Mouse (Mus musculus) myocyte (in vitro differentiated cells): Measurements from ENCODE around the gene Dapk3. TPM values are rescaled to one million over a fixed set of nuclear protein-coding genes. Genes with fewer than 3 reads are reported as not detected.
A peak's percentile ranks its signal among the peaks of the same experiment; 100 is the strongest.
"Not testable (repeated sequence)": the region's sequence is repeated elsewhere in the genome, so short reads cannot be mapped to it uniquely, and the experiment has no call there.

Experiments
- H3K27me3 ChIP-seq: one replicate; pipeline ENCODE4 v1.6.1; 2011; ENCODE audit not compliant: control insufficient read depth, insufficient read depth, insufficient read length
- H3K36me3 ChIP-seq: one replicate; pipeline ENCODE4 v1.6.1; 2011; ENCODE audit not compliant: control insufficient read depth, insufficient read depth
- H3K4me2 ChIP-seq: one replicate; pipeline ENCODE4 v1.6.1; 2011; ENCODE audit warnings: low read depth, control low read depth
- H3K4me3 ChIP-seq: one replicate; pipeline ENCODE4 v1.5.1; 2011; ENCODE audit warnings: mild to moderate bottlenecking, control low read depth, moderate library complexity
- H3K79me2 ChIP-seq: one replicate; pipeline ENCODE4 v1.6.1; 2011; ENCODE audit not compliant: control insufficient read depth, insufficient read depth
- H3ac ChIP-seq: one replicate; pipeline ENCODE4 v1.6.1; 2011; ENCODE audit not compliant: control insufficient read depth, insufficient read length
- CEBPB ChIP-seq: IDR thresholded peaks from 2 replicates; pipeline ENCODE4 v1.6.1; 2011; ENCODE audit warnings: mild to moderate bottlenecking, moderate library complexity; ENCODE audit not compliant: poor library complexity, insufficient read depth, severe bottlenecking
- E2F4 ChIP-seq: IDR thresholded peaks from one replicate; pipeline ENCODE4 v1.6.1; 2011; ENCODE audit warnings: mild to moderate bottlenecking, control low read depth, moderate library complexity; ENCODE audit not compliant: insufficient read depth
- MAX ChIP-seq: IDR thresholded peaks from one replicate; pipeline ENCODE4 v1.6.1; 2011; ENCODE audit warnings: low read depth, mild to moderate bottlenecking, control low read depth
- MYOD1 ChIP-seq, 3 experiments: IDR thresholded peaks; one replicate each; pipeline ENCODE4 v1.6.1; 2011; ENCODE audit warnings: control low read depth in 2 of 3, low read depth in 2 of 3, mild to moderate bottlenecking in 2 of 3, moderate library complexity in 1 of 3; ENCODE audit not compliant: insufficient read length in 2 of 3, control insufficient read depth in 1 of 3
- MYOG ChIP-seq, 3 experiments: IDR thresholded peaks; one replicate each; pipeline ENCODE4 v1.6.1; 2011; ENCODE audit warnings: control low read depth in 2 of 3, low read depth in 2 of 3, mild to moderate bottlenecking in 2 of 3; ENCODE audit not compliant: insufficient read length in 2 of 3, control insufficient read depth in 1 of 3, insufficient read depth in 1 of 3
- POLR2A ChIP-seq: IDR thresholded peaks from one replicate; pipeline ENCODE4 v1.6.1; 2011; ENCODE audit warnings: low read depth, mild to moderate bottlenecking, control low read depth, moderate library complexity; ENCODE audit not compliant: insufficient read length
- POLR2AphosphoS2 ChIP-seq: IDR thresholded peaks from one replicate; pipeline ENCODE4 v1.6.1; 2011; ENCODE audit warnings: low read depth, control low read depth; ENCODE audit not compliant: insufficient read length
- REST ChIP-seq: IDR thresholded peaks from one replicate; pipeline ENCODE4 v1.6.1; 2011; ENCODE audit warnings: mild to moderate bottlenecking, control low read depth, moderate library complexity; ENCODE audit not compliant: insufficient read depth, insufficient read length
- SRF ChIP-seq: IDR thresholded peaks from one replicate; pipeline ENCODE4 v1.6.1; 2011; ENCODE audit warnings: low read depth; ENCODE audit not compliant: control insufficient read depth, insufficient read length
- TCF12 ChIP-seq: IDR thresholded peaks from one replicate; pipeline ENCODE4 v1.6.1; 2011; ENCODE audit warnings: mild to moderate bottlenecking, control low read depth; ENCODE audit not compliant: poor library complexity, insufficient read depth, severe bottlenecking
- TCF3 ChIP-seq: IDR thresholded peaks from one replicate; pipeline ENCODE4 v1.6.1; 2011; ENCODE audit warnings: low read depth, control low read depth; ENCODE audit not compliant: insufficient read length
- USF1 ChIP-seq: IDR thresholded peaks from one replicate; pipeline ENCODE4 v1.6.1; 2011; ENCODE audit warnings: low read depth, mild to moderate bottlenecking, control low read depth, moderate library complexity
- polyA plus RNA-seq: library from polyadenylated mRNA; unstranded; fragments of >200 nt; fragmentation: generic; extraction: Trizol; gene quantifications from one replicate; pipeline ENCODE4 v1.2.1, GENCODE M21; 2012; ENCODE audit warnings: missing spikeins

The Dapk3 gene
- polyA plus RNA-seq, 1 experiment: 120 TPM

GRCm38 (mm10) chr10:81177958-81178712 lies 4.7 kb upstream of the Dapk3 start:
- H3K27me3 ChIP-seq: no peaks in the 10 kb centered on the region
- peak overlapping the region; percentile 76 for H3ac ChIP-seq
- TF ChIP-seq TCF3 (no peak), POLR2A (peak; percentile 43), REST (no peak), MAX (no peak), USF1 (no peak), POLR2AphosphoS2 (peak; percentile 67), MYOG (IDR thresholded peaks at IDR 0.05; ENCODE audit: control insufficient read depth in 1 of 3, insufficient read depth in 1 of 3, insufficient read length in 2 of 3, low read depth in 2 of 3) (no peak), CEBPB (no peak), E2F4 (no peak), MYOD1 (IDR thresholded peaks at IDR 0.05; ENCODE audit: control insufficient read depth in 1 of 3, insufficient read length in 2 of 3, low read depth in 2 of 3) (no peak), SRF (no peak), TCF12 (no peak)
- H3K4me3 ChIP-seq: peak overlapping the region; percentile 99
- H3K36me3 ChIP-seq: peaks cover 45% of the 10 kb centered on the region
- peaks cover 39% of the 10 kb centered on the region for H3K79me2 ChIP-seq
- peak overlapping the region; percentile 99 for H3K4me2 ChIP-seq

DNA sequence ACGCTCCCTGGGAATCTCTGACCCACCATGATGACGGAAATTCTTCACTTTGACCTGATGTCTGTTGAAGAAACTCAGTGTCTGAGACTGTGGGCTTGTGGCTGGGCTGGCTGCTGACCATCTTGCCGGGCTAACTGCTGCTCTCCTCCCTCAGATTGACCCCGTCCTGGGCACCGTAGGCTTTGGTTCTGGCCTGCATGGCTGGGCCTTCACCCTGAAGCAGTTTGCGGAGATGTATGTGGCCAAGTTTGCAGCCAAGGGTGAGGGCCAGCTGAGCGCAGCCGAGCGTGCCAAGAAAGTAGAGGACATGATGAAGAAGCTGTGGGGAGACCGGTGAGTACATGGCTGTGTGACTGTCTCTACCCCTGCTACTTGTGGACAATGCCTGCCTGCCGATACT lies 3.9 kb upstream of the Dapk3 start:
- Histone ChIP-seq H3K79me2 (peaks cover 46% of the 10 kb centered on the region), H3ac (no peak overlapping the region), H3K4me3 (peak overlapping the region; percentile 99), H3K27me3 (no peaks in the 10 kb centered on the region), H3K4me2 (peak overlapping the region; percentile 99), H3K36me3 (peaks cover 45% of the 10 kb centered on the region)
- peak; percentile 19 for TF ChIP-seq POLR2A
- no peak for TF ChIP-seq TCF12
- TF ChIP-seq MYOD1 (IDR thresholded peaks at IDR 0.05; ENCODE audit: control insufficient read depth in 1 of 3, insufficient read length in 2 of 3, low read depth in 2 of 3): no peak

DNA sequence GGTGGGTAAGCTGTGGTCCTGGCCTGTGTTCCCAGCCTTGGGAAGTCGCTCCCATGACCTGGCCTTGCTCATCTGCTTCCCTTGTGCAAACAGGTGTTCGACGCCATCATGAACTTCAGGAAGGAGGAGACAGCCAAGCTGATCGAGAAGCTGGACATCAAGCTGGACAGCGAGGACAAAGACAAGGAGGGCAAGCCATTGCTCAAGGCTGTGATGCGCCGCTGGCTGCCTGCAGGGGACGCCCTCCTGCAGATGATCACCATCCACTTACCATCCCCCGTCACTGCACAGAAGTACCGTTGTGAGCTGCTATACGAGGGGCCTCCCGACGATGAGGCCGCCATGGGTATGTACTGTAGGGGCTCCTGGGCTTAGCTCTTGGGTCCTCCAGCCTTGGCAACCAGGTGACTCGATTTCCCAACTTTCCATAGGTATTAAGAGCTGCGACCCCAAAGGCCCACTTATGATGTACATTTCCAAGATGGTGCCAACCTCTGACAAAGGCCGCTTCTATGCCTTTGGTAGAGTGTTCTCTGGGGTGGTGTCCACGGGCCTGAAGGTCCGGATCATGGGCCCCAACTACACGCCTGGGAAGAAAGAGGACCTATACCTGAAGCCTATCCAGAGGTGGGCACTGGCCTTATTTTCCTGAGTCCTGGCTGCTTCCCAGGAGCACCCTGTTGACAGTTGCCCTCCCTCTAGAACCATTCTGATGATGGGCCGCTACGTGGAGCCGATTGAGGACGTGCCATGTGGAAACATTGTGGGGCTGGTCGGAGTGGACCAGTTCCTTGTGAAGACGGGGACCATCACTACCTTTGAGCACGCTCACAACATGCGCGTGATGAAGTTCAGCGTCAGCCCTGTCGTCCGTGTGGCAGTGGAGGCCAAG lies 3.1 kb upstream of the Dapk3 start:
- Histone ChIP-seq H3K36me3 (peaks cover 45% of the 10 kb centered on the region), H3K27me3 (no peaks in the 10 kb centered on the region), H3K4me3 (peak overlapping the region; percentile 99), H3K79me2 (peaks cover 50% of the 10 kb centered on the region), H3K4me2 (no peak overlapping the region), H3ac (no peak overlapping the region)
- TF ChIP-seq SRF (no peak), MYOD1 (IDR thresholded peaks at IDR 0.05; ENCODE audit: control insufficient read depth in 1 of 3, insufficient read length in 2 of 3, low read depth in 2 of 3) (no peak), POLR2A (peak; percentile 49), TCF3 (no peak), TCF12 (no peak), MYOG (IDR thresholded peaks at IDR 0.05; ENCODE audit: control insufficient read depth in 1 of 3, insufficient read depth in 1 of 3, insufficient read length in 2 of 3, low read depth in 2 of 3) (no peak), POLR2AphosphoS2 (peak; percentile 81), E2F4 (no peak), CEBPB (no peak), USF1 (no peak), REST (no peak), MAX (no peak)

GRCm38 (mm10) chr10:81180946-81181345 lies 1.9 kb upstream of the Dapk3 start:
- Histone ChIP-seq H3K4me2 (no peak overlapping the region), H3ac (no peak overlapping the region), H3K79me2 (peaks cover 57% of the 10 kb centered on the region), H3K27me3 (no peaks in the 10 kb centered on the region), H3K36me3 (peaks cover 45% of the 10 kb centered on the region), H3K4me3 (no peak overlapping the region)
- no peak for TF ChIP-seq USF1
- TF ChIP-seq POLR2AphosphoS2: peak; percentile 11
- TF ChIP-seq POLR2A: peak; percentile 34

- peak; percentile 23 for TF ChIP-seq POLR2A
- Histone ChIP-seq H3K79me2 (peaks cover 57% of the 10 kb centered on the region), H3K36me3 (peaks cover 45% of the 10 kb centered on the region)
- H3K4me3 ChIP-seq, H3K4me2 ChIP-seq, H3ac ChIP-seq, H3K27me3 ChIP-seq: not testable (repeated sequence)
Measured at GRCm38 (mm10) chr10:81181860-81182259, 945 bp upstream of the Dapk3 start.
